Mouse (Mus musculus) embryonic facial prominence, embryonic 14.5 days (tissue): ENCODE data around the gene Olfr1348. TPM values are rescaled to one million over a fixed set of nuclear protein-coding genes. Genes with fewer than 3 reads are reported as not detected.

Experiments used
- ATAC-seq: fragments of 200-750 bp; cut with Nextera tagmentation; 2 replicates; pipeline ENCODE4 v1.8.0; 2017; ENCODE audit warnings: low read depth, moderate number of reproducible peaks, moderate TSS enrichment
- DNase-seq: peaks from one replicate; pipeline ENCODE4 v3.0.0-alpha.2; 2015; ENCODE audit warnings: low spot score
- H3K27ac ChIP-seq: fragments of 300-500 bp; sonication (generic); replicated peaks from 2 replicates; pipeline ENCODE4 v1.5.1; 2014; ENCODE audit warnings: low read depth, mild to moderate bottlenecking, low read length, moderate library complexity
- H3K27me3 ChIP-seq: fragments of 300-500 bp; sonication (generic); replicated peaks from 2 replicates; pipeline ENCODE4 v1.6.1; 2014; ENCODE audit warnings: low read length; ENCODE audit not compliant: control insufficient read depth, insufficient read depth
- H3K36me3 ChIP-seq: fragments of 300-500 bp; sonication (generic); 2 replicates; pipeline ENCODE4 v1.6.1; 2014; ENCODE audit warnings: low read length, mixed read lengths; ENCODE audit not compliant: control insufficient read depth, insufficient read depth
- H3K4me1 ChIP-seq: fragments of 300-500 bp; sonication (generic); 2 replicates; pipeline ENCODE4 v1.6.1; 2014; ENCODE audit warnings: antibody characterized with exemption, low read length; ENCODE audit not compliant: control insufficient read depth, insufficient read depth
- H3K4me2 ChIP-seq: fragments of 300-500 bp; sonication (generic); 2 replicates; pipeline ENCODE4 v1.6.1; 2014; ENCODE audit warnings: low read depth, mild to moderate bottlenecking, low read length, moderate library complexity, mixed read lengths
- H3K4me3 ChIP-seq: fragments of 300-500 bp; sonication (generic); 2 replicates; pipeline ENCODE4 v1.5.1; 2014; ENCODE audit warnings: low read depth, mild to moderate bottlenecking, low read length
- H3K9ac ChIP-seq: fragments of 300-500 bp; sonication (generic); 2 replicates; pipeline ENCODE4 v1.6.1; 2014; ENCODE audit warnings: low read depth, mild to moderate bottlenecking, low read length, moderate library complexity, mixed read lengths
- H3K9me3 ChIP-seq: fragments of 300-500 bp; sonication (generic); 2 replicates; pipeline ENCODE4 v1.6.1; 2016; ENCODE audit warnings: low read length; ENCODE audit not compliant: control insufficient read depth
- WGBS: fragments of 180-500 bp; shearing (Covaris S2); extraction: QIAGEN DNeasy Blood & Tissue Kit; methylation state at CpG from one replicate; pipeline ENCODE4 v1.1.7; 2014; 5-methylcytosine and 5-hydroxymethylcytosine counted together
- polyA plus RNA-seq: library from polyadenylated mRNA; unstranded; fragments of >200 nt; fragmentation: Nextera tagmentation; extraction: Ambion mirVana; gene quantifications from 2 replicates; pipeline ENCODE4 v1.2.1, GENCODE M21; 2014

Olfr1348 gene
- polyA plus RNA-seq, 1 experiment from 2014 or later, result not detected

GRCm38 (mm10) chr7:6456399-6456798 lies 52.1 kb downstream of the Olfr1348 start:
- no peaks in the 10 kb centered on the region for H3K36me3 ChIP-seq
- no peak overlapping the region for H3K9ac ChIP-seq
- H3K4me2 ChIP-seq, result no peak overlapping the region
- H3K27ac ChIP-seq, result no peak overlapping the region
- ATAC-seq (no peak), DNase-seq (peak; percentile 7)
- no peaks in the 10 kb centered on the region for H3K27me3 ChIP-seq
- H3K4me3 ChIP-seq, result no peak overlapping the region
- H3K4me1 ChIP-seq, result no peaks in the 10 kb centered on the region
- 53% methylated on average over 3 of the region's 3 CpGs for WGBS
- 0 out of 2 replicates have a peak, but pooled peaks cover 4% of the 10 kb centered on the region for H3K9me3 ChIP-seq

- Histone ChIP-seq H3K9me3 (0 out of 2 replicates have a peak, but pooled peaks cover 4% of the 10 kb centered on the region), H3K4me3 (no peak within 1 kb of the TSS), H3K4me1 (no peaks in the 10 kb centered on the region), H3K27ac (no peak within 1 kb of the TSS), H3K9ac (no peak within 1 kb of the TSS), H3K36me3 (no peaks in the 10 kb centered on the region), H3K4me2 (no peak within 1 kb of the TSS), H3K27me3 (no peaks in the 10 kb centered on the region)
- ATAC-seq, result no peak
- no peak for DNase-seq
Observed at GRCm38 (mm10) chr7:6455868-6456267, 52.7 kb downstream of the Olfr1348 start, which contains the start of gene Olfr1336. Olfr1336 (plus strand) TSS chr7:6456168.

Other genes with a start within 250 kb of the Olfr1348 start
- 10.4 and 11.9 TPM in 2 replicates for gene Zfp667, start 222.2 kb downstream of the Olfr1348 start, polyA plus RNA-seq
- 6.2 and 6.5 TPM in 2 replicates for gene Zfp583, start 177.5 kb downstream of the Olfr1348 start, polyA plus RNA-seq
- 1.3 and 1.4 TPM in 2 replicates for gene Gm3854, start 165.0 kb downstream of the Olfr1348 start, polyA plus RNA-seq
- gene Zfp78, start 145.5 kb downstream of the Olfr1348 start, polyA plus RNA-seq, result 2.9 and 3.2 TPM in 2 replicates
- gene Zfp28, start 125.5 kb downstream of the Olfr1348 start, polyA plus RNA-seq, result 8.5 and 8.9 TPM in 2 replicates
- gene Smim17, start 110.0 kb downstream of the Olfr1348 start, polyA plus RNA-seq, result 0.12 and 0.18 TPM in 2 replicates
- not detected in 2 replicates for gene Gm20715, start 98.5 kb downstream of the Olfr1348 start, polyA plus RNA-seq
- gene Olfr1344, start 70.1 kb downstream of the Olfr1348 start, polyA plus RNA-seq, result not detected in 2 replicates
- gene Olfr1336, start 52.6 kb downstream of the Olfr1348 start, polyA plus RNA-seq, result 0.06 TPM in 1 of 2 replicates, not detected in the other
- not detected in 2 replicates for gene Olfr1346, start 41.6 kb downstream of the Olfr1348 start, polyA plus RNA-seq
- not detected in 2 replicates for gene Olfr5, start 21.8 kb downstream of the Olfr1348 start, polyA plus RNA-seq
- gene Olfr1347, start 9.0 kb downstream of the Olfr1348 start, polyA plus RNA-seq, result not detected in 2 replicates
- not detected in 2 replicates for gene Olfr1349, start 14.2 kb upstream of the Olfr1348 start, polyA plus RNA-seq
- gene Olfr1350, start 56.1 kb upstream of the Olfr1348 start, polyA plus RNA-seq, result 0.18 TPM in 1 of 2 replicates, not detected in the other
- gene Zim1, start 187.7 kb upstream of the Olfr1348 start, polyA plus RNA-seq, result 24.4 and 34.6 TPM in 2 replicates
- 356 and 388 TPM in 2 replicates for gene Peg3, start 221.7 kb upstream of the Olfr1348 start, polyA plus RNA-seq
- 12.2 and 12.7 TPM in 2 replicates for gene Usp29, start 221.8 kb upstream of the Olfr1348 start, polyA plus RNA-seq